Mouse (Mus musculus): ENCODE data around the gene Prr12. TPM values are rescaled to one million over a fixed set of nuclear protein-coding genes. Genes with fewer than 3 reads are reported as not detected.

The Prr12 gene
- total RNA-seq (2023) = 15.9 and 19.2 TPM in 2 replicates

DNA sequence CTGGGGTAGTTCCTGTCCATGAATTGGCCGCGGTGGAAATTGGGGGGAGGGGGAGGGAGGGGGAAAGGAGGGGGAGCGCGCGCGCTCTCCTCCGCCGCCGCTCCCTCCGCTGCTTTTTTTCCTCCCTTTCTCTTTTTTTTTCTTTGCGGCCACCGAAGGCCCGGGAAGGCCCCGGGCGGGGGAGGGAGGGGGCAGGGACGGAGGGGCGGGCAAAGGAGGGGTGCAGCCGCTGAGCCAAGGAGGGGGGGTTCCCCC is at the start of gene Prr12:
Prr12 (minus strand) TSS at position 20 of the 255 bp plus-strand sequence.

DNA sequence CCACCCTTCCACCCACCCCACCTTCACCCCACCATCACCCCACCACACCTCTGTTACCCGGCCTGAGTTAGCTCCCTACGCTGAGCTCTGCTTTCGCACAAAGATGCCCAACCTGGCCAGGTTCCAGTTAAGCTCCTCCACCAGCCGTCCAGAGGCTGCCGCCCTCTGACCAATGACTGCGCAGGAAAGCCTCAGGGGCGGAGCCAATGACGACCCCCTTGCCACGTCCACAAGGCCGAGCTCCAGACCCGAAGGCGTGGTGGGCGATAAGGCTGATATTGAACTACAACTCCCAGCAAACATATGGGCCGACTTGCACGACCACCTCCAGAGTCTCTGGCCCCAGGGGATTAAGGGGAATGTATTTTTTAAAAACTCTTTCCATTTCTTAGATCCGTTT is 39.4 kb upstream of the Prr12 start, which contains the start of gene Rcn3:
Rcn3 (minus strand) TSS at position 174 of the 400 bp plus-strand sequence.

DNA sequence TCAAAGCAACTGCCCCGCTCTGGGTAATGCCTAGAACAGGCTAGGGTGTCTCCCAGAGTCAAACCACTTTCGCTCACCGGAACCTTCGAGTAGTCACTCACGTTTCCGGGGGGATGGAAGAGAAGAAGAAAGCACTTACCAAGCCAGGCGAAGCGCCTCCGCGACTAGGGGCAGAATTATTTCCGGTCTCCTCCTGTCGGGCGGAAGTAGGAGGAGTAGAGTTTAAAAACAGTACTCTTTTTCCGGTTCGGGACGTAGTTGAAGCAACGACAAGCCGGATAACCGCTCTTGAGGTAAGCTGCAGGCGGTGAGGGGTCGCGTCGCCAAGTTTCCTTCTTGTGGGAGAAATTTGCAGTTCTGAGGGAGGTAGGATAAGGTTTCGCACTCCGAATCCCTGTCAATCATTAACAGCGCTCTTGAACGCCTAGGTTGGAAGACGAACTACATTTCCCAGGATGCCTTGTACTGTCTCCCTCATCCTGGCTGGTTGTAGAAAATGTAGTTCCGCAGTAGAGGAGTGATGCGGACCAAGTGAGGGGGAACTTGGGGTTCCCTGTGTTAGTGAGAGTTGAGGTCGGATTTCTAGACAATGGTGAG is 9.7 kb upstream of the Prr12 start, which contains the start of the genes Nosip and Prrg2:
Nosip (plus strand) TSS at position 191 of the 597 bp plus-strand sequence.
Prrg2 (minus strand) TSS at position 439 of the 597 bp plus-strand sequence.

DNA sequence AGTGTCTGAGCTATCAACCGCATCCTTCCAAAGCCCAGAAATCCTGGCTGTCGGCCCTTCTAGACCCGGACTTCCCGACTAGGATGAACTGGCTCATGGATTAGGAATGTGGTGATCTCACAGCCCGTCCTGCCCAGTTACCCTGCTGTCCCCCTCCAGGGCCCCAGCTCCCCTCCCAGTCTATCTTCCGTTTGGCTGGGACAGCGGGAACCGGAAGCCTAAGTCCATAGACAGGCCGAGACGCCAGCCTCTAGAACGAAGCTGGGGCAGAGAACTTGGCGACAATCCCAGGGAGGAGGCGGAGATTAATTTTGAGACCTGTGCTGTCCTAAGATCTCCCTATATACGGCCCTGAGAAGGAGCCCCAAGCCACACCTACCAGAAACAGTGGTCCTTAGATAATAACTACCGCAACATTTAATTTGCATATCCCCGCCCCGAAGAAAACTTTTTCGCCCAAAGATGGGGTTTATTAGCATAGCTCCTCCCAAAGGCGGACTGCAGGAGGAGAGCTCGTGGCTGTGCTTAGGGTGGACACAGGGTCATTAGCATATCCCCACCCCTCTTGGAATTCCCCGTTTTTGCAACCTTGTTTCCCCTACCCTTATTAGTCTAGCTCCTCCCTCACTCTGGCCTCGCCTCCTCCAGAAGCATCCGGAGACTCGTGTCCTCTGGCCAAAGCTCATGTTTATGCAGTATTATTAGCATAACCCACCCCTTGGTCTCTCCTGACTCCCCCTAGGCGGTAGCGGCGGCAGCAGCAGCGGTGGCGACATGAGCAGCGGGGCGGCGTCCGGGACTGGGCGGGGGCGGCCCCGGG is 35.2 kb downstream of the Prr12 start, which contains the start of gene Rras:
Rras (plus strand) TSS at position 720 of the 820 bp plus-strand sequence.

DNA sequence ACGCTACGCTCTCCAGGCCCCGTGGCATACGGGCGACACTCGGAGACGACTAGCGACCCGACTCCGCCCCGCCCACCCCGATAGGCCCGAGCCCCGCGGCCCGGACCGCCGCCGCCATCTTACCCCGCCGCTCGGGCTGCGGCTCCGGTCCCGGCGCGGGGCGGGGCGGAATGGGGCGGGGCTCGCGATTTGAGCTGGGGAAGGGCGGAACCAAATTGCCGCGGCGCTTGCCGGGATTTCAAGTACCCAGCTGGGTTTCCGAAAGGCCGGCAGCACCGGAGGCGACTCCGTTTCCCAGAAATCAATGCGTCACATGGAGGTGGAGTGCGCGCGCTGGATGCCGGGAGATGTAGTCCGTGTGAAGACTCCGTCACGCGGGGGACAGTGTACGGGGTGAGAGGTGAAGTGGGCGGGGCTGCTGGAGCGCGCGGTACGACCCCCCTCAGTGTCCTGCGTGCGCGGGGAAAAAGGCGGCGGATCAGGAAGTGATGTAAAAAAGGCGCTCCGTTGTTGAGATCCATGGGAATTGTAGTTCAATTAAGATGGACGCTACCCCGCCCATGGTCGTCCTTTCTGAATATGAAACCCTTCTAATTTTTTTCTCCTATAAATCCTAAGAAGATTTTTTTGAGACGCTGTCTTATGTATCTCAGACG is 36.6 kb downstream of the Prr12 start, which contains the start of gene Scaf1:
Scaf1 (minus strand) TSS at position 407 of the 656 bp plus-strand sequence.

DNA sequence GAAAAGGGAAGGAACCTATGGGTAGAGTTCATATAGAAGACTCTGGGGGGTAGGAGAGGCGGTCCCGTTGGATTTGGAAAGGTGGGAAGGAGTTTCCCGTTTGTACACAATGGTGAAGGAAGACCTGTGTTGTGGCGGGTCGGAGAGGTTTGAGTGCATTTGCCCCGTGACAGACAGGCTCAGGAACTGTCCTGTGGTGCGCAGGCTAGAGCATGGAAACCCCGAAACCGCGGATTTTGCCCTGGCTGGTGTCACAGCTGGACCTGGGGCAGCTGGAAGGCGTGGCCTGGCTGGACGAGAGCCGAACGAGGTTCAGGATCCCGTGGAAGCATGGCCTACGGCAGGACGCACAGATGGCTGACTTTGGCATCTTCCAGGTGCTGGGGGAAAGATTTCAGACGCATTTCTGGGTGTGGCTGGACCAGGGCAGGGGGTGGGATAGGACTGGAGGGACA is 54.2 kb downstream of the Prr12 start, which contains the start of gene Bcl2l12:
Bcl2l12 (minus strand) TSS at position 212 of the 455 bp plus-strand sequence.

DNA sequence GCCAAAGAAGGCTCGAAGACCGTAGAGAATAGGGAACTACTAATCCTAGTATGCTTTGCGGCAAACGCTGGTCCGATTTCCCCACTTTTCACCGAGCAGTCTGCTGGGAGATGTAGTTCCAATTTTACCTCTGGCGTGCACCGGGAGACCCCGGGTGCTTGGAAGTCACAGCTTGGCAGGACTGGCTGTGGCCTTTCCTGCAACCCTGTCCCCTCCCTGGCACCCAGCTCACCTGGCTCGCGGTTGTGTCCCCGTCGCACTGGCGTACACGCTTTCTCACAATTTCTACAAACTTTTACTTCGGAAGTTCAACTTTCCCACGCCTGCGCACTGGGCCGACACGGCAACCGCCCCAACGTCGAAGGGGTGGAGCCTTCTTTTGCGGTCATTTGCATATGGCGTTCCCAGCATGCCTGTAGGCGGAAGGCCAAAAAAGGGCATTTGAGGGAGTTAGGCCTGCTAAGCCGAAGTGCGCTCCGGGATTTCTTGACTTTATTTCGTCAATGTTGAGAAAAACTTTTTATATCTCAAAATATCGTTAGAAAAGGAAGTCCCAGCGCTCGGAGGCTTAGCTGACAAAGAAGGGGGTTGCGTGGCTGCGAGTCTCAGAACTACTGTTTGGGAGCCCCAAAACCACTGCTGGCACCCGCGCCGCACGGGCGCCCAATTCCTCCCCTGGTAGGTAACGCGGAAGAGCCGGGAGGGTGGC is 55.3 kb downstream of the Prr12 start, which contains the start of gene Irf3:
Irf3 (plus strand) TSS at position 418 of the 709 bp plus-strand sequence.

DNA sequence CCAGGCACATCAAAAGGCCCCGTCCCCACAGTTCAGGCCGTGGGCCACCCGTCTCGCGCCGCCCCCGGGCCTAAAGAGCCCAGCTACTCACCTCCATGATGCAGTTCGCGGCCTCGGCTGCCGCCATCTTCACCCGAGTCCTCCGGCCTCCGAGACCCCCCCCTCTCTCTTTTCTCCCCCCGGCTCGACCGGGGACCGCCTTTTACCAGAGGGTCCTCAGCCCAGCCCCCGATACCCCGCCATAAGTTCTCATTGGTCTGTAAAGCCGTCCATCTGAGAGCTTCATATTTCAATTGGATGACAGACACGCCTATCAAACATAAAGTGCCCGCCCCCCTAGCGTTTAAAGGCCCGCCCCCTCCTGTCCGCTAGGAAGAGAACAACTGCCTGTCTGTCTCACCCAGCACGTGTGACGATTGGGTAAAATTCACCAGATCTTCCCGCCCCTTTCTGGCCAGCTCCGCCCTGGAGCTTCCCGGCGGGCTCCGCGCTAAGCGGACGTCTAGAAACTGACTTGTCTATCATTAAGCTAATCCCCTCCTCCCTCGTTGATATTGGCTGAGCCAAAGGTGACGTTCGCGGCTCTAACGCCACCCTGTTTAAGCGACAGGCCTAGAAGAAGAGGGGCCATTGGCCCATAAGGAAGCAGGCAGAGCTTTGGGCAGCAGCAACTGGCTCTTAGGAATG is 66.3 kb downstream of the Prr12 start, which contains the start of gene Prmt1:
Prmt1 (minus strand) TSS at position 377 of the 687 bp plus-strand sequence.

Other genes with a start within 250 kb of the Prr12 start
- gene Nup62, start 236.8 kb downstream of the Prr12 start, total RNA-seq (2023) = 43.7 and 56.6 TPM in 2 replicates
- gene Il4i1, start 236.5 kb downstream of the Prr12 start, total RNA-seq (2023) = 0.54 and 0.63 TPM in 2 replicates
- gene Atf5, start 236.2 kb downstream of the Prr12 start, total RNA-seq (2023) = 5.5 and 6.4 TPM in 2 replicates
- gene Akt1s1, start 203.9 kb downstream of the Prr12 start, total RNA-seq (2023) = 13.8 and 19.9 TPM in 2 replicates
- gene Tbc1d17, start 203.8 kb downstream of the Prr12 start, total RNA-seq (2023) = 69.2 and 85.6 TPM in 2 replicates
- 520 and 612 TPM in 2 replicates for gene Pnkp, start 195.7 kb downstream of the Prr12 start, total RNA-seq (2023)
- 29.4 and 29.6 TPM in 2 replicates for gene Ptov1, start 183.1 kb downstream of the Prr12 start, total RNA-seq (2023)
- gene Med25, start 160.2 kb downstream of the Prr12 start, total RNA-seq (2023) = 31.2 and 33.7 TPM in 2 replicates
- 3.1 and 3.2 TPM in 2 replicates for gene Fuz, start 156.8 kb downstream of the Prr12 start, total RNA-seq (2023)
- 64.6 and 68.6 TPM in 2 replicates for gene Ap2a1, start 123.4 kb downstream of the Prr12 start, total RNA-seq (2023)
- not detected in 2 replicates for gene Tsks, start 109.7 kb downstream of the Prr12 start, total RNA-seq (2023)
- 0.23 and 1.3 TPM in 2 replicates for gene Cpt1c, start 78.0 kb downstream of the Prr12 start, total RNA-seq (2023)
- gene Prmt1, start 66.3 kb downstream of the Prr12 start, total RNA-seq (2023) = 48.5 and 57.0 TPM in 2 replicates
- 44.5 and 55.1 TPM in 2 replicates for gene Irf3, start 55.2 kb downstream of the Prr12 start, total RNA-seq (2023)
- 7.3 and 7.9 TPM in 2 replicates for gene Bcl2l12, start 54.2 kb downstream of the Prr12 start, total RNA-seq (2023)
- 59.4 and 75.8 TPM in 2 replicates for gene Scaf1, start 36.5 kb downstream of the Prr12 start, total RNA-seq (2023)
- 7.6 and 7.8 TPM in 2 replicates for gene Rras, start 34.9 kb downstream of the Prr12 start, total RNA-seq (2023)
- gene Nosip, start 9.5 kb upstream of the Prr12 start, total RNA-seq (2023) = 32.5 and 35.9 TPM in 2 replicates
- gene Prrg2, start 9.8 kb upstream of the Prr12 start, total RNA-seq (2023) = 15.3 and 20.8 TPM in 2 replicates
- 2.6 and 3.0 TPM in 2 replicates for gene Rcn3, start 39.3 kb upstream of the Prr12 start, total RNA-seq (2023)
- 11.5 and 11.6 TPM in 2 replicates for gene Fcgrt, start 51.0 kb upstream of the Prr12 start, total RNA-seq (2023)
- gene Rps11, start 71.6 kb upstream of the Prr12 start, total RNA-seq (2023) = 561 and 713 TPM in 2 replicates
- 790 and 900 TPM in 2 replicates for gene Rpl13a, start 75.9 kb upstream of the Prr12 start, total RNA-seq (2023)
- gene Gm45713, start 83.3 kb upstream of the Prr12 start, total RNA-seq (2023) = not detected in 2 replicates
- 22.0 and 23.2 TPM in 2 replicates for gene Flt3l, start 83.6 kb upstream of the Prr12 start, total RNA-seq (2023)
- gene Pih1d1, start 101.4 kb upstream of the Prr12 start, total RNA-seq (2023) = 41.1 and 44.5 TPM in 2 replicates
- 77.5 and 91.9 TPM in 2 replicates for gene Aldh16a1, start 101.7 kb upstream of the Prr12 start, total RNA-seq (2023)
- 0.23 TPM in 1 of 2 replicates, not detected in the other for gene Slc17a7, start 111.1 kb upstream of the Prr12 start, total RNA-seq (2023)
- gene Gfy, start 126.7 kb upstream of the Prr12 start, total RNA-seq (2023) = not detected in 2 replicates
- gene Pth2, start 128.1 kb upstream of the Prr12 start, total RNA-seq (2023) = not detected in 2 replicates
- not detected in 2 replicates for gene Ccdc155, start 152.0 kb upstream of the Prr12 start, total RNA-seq (2023)
- gene Dkkl1, start 159.3 kb upstream of the Prr12 start, total RNA-seq (2023) = not detected in 2 replicates
- gene Tead2, start 162.9 kb upstream of the Prr12 start, total RNA-seq (2023) = not detected in 2 replicates
- gene Cd37, start 186.2 kb upstream of the Prr12 start, total RNA-seq (2023) = 347 and 367 TPM in 2 replicates
- 1.2 and 1.3 TPM in 2 replicates for gene Slc6a16, start 188.2 kb upstream of the Prr12 start, total RNA-seq (2023)
- not detected in 2 replicates for gene Slc6a21, start 224.6 kb upstream of the Prr12 start, total RNA-seq (2023)

All from neutrophil, adult 65 days (primary cell).